Mouse (Mus musculus): ENCODE results near the gene Slc41a3. TPM values are rescaled to one million over a fixed set of nuclear protein-coding genes. Genes with fewer than 3 reads are reported as not detected.
A peak's percentile ranks its signal among the peaks of the same experiment; 100 is the strongest.

Slc41a3 gene
- polyA plus RNA-seq, 1 experiment: 7.0 TPM

DNA sequence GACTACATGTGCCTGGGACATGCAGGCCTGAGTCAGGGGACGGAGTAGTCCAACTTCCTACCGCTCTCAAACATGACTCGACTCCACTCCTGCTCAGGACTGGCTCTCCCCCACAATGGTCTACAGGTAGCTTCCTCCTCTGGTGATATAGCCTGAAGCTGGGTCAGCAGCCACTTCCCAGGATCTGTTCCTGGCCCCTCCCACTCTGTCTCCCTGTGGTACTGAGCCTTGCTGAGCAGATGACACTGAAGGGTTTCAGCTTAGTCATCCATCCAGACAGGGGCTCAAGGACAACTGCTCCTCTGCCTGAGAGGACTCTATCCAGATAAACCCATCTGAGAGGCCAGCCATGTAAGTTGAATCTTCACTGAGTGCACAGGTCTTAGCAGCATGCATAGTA, 37.0 kb upstream of the Slc41a3 start:
- TF ChIP-seq POLR2A (IDR thresholded peaks at IDR 0.05; ENCODE audit: low read depth, low read length) (no peak), CTCF (IDR thresholded peaks at IDR 0.05; ENCODE audit: borderline replicate concordance, insufficient read depth, low read length) (no peak)
- H3K4me1 ChIP-seq (ENCODE audit: control insufficient read depth, insufficient read depth, low read length): peaks cover 16% of the 10 kb centered on the region
- no peak overlapping the region for H3K27ac ChIP-seq (ENCODE audit: insufficient read depth, low read length)

DNA sequence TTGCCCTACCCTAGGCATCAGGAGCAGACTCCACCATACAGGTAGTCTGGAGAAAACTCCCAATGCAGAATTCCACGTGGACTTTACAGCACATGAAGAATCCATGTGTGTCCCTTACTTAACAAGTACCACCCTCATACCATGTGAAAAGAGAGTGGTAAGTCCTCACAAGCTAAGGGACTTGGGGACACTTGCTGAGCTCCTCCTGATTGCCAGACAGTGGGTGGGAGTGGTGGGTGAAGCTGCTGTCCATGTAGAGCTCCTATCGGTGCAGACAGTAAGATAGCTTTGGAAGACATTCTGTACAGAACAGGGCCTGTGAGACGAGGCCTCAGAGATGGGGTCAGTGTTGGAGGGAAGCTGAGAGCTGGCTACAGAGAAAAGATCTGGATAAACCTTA, 36.6 kb upstream of the Slc41a3 start:
- TF ChIP-seq POLR2A (IDR thresholded peaks at IDR 0.05; ENCODE audit: low read depth, low read length): no peak
- no peak for TF ChIP-seq CTCF (IDR thresholded peaks at IDR 0.05; ENCODE audit: borderline replicate concordance, insufficient read depth, low read length)
- no peak overlapping the region for H3K27ac ChIP-seq (ENCODE audit: insufficient read depth, low read length)
- no peak overlapping the region for H3K4me3 ChIP-seq (ENCODE audit: insufficient read depth, low read length)
- peaks cover 16% of the 10 kb centered on the region for H3K4me1 ChIP-seq (ENCODE audit: control insufficient read depth, insufficient read depth, low read length)

More for the DNA sequence above, 37.0 kb upstream of the Slc41a3 start:
- H3K4me3 ChIP-seq (ENCODE audit: insufficient read depth, low read length): no peak overlapping the region

DNA sequence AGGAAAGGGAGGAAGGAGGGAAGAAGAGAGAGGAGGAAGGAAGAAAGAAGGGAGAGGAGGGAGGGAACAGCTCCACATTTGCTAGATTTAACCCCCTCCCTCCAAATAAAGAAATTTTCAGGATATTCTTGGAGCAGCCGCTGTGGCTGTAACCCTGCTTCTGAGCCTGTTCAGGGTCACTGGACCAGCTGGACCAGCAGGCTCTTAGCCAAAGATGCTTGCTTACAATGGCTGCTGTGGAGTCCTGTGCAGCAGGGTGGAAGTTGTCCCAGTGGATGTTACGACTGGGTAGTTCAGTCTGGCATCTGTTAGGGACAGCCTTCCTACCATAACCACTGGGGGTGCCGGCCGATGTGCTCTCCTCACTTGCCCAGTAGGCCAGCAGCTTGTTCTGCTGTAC, 35.8 kb upstream of the Slc41a3 start:
- Histone ChIP-seq H3K4me1 (ENCODE audit: control insufficient read depth, insufficient read depth, low read length) (peaks cover 16% of the 10 kb centered on the region), H3K4me3 (ENCODE audit: insufficient read depth, low read length) (no peak overlapping the region)
- no peak for TF ChIP-seq POLR2A (IDR thresholded peaks at IDR 0.05; ENCODE audit: low read depth, low read length)
- TF ChIP-seq CTCF (IDR thresholded peaks at IDR 0.05; ENCODE audit: borderline replicate concordance, insufficient read depth, low read length): no peak

DNA sequence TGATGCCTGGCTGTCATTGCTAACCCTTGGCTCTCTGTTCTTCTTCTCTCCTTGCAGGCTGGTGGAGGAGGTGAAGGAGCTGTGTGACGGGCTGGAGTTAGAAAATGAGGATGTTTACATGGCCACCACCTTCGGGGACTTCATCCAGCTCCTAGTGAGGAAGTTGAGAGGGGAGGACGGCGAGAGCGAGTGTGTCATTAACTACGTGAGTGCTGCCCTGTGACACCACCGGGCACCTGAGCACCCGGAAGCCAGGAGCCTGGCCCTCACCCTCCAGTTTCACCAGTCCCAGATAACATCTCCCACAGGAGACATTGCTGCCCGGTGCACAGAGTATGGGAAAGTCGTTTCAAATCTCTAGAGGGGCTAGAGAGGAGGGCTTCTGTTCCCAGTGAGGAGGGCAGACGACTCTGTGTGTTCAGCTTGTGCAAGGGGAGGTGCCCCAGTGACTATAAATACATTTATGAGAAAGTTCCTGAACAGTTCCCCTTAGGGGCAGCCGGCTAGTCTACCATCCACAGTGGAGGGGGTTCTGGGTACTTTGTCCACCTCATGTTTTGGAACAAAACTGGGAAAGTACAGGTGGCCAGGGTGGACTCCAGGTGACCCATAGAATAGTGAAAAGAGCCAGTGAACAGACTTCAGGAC, 34.7 kb upstream of the Slc41a3 start:
- no peak overlapping the region for H3K27ac ChIP-seq (ENCODE audit: insufficient read depth, low read length)
- TF ChIP-seq CTCF (IDR thresholded peaks at IDR 0.05; ENCODE audit: borderline replicate concordance, insufficient read depth, low read length) (no peak), POLR2A (IDR thresholded peaks at IDR 0.05; ENCODE audit: low read depth, low read length) (no peak)
- H3K4me3 ChIP-seq (ENCODE audit: insufficient read depth, low read length): no peak overlapping the region
- H3K4me1 ChIP-seq (ENCODE audit: control insufficient read depth, insufficient read depth, low read length): peaks cover 15% of the 10 kb centered on the region

More for the DNA sequence above, 35.8 kb upstream of the Slc41a3 start:
- H3K27ac ChIP-seq (ENCODE audit: insufficient read depth, low read length): no peak overlapping the region

DNA sequence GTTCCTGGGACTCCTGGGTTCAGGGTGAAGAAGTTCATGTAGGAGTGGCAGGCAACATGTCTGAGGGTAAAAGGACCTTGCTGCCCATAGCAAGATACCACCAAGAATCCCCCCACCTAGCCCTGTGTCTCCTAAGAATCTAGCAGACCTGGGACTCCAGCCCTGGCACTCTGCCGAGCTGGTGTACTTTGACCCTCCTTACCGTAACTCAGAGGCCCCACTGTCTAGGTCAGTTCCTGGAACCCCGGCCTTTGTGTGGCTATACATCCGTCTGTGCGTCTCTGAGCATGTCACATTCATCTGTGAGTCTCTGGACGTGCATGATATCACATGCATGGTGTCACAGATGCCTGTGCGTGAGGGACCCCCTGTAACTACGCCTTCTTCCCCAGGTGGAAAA, 34.1 kb upstream of the Slc41a3 start:
- no peak overlapping the region for H3K4me3 ChIP-seq (ENCODE audit: insufficient read depth, low read length)
- H3K27ac ChIP-seq (ENCODE audit: insufficient read depth, low read length): no peak overlapping the region
- no peak for TF ChIP-seq CTCF (IDR thresholded peaks at IDR 0.05; ENCODE audit: borderline replicate concordance, insufficient read depth, low read length)
- no peak for TF ChIP-seq POLR2A (IDR thresholded peaks at IDR 0.05; ENCODE audit: low read depth, low read length)
- peaks cover 10% of the 10 kb centered on the region for H3K4me1 ChIP-seq (ENCODE audit: control insufficient read depth, insufficient read depth, low read length)

DNA sequence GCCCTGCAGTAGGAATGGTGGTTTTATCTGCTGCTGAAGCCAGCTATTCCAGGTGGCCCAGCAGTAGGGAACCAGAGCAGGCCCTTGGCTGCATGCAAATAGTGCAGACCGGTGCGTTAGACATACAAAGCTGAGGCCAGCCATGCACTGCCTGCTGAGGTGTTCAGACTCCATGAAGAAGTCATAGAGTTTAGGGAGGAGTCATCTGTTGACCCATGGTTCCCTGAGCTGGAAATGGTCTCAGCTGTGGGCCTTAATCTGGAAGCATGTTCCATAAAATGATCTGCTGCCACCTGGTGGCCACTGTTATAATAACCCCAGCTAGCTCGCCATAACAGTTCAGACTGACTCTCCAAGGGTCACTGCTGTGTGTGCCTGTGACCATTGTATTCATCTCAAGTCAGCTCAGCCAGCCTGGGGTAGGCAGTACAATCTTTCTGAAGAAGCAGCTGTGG, 29.2 kb upstream of the Slc41a3 start:
- H3K4me1 ChIP-seq (ENCODE audit: control insufficient read depth, insufficient read depth, low read length): no peaks in the 10 kb centered on the region
- TF ChIP-seq POLR2A (IDR thresholded peaks at IDR 0.05; ENCODE audit: low read depth, low read length): no peak
- TF ChIP-seq CTCF (IDR thresholded peaks at IDR 0.05; ENCODE audit: borderline replicate concordance, insufficient read depth, low read length): no peak
- H3K27ac ChIP-seq (ENCODE audit: insufficient read depth, low read length): no peak overlapping the region
- H3K4me3 ChIP-seq (ENCODE audit: insufficient read depth, low read length): no peak overlapping the region

DNA sequence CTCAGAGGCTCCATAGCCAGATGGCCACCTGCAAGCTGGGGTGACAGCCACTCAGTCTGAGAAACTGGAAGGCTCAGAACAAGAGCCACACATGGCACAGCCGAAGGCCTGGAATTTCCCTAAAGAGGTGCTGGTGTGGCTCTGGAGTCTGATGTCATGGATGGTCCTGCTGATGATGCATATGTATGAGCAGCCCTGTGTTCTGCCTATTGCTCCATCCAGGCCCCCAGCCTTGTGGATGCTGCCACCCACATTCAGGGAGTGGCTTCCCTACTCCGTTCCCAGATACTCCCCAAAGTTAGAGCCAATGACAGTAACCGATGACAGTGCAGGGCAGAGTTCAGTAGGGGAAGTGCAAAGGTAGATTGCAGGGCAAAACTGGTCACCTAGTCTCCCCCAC, 26.4 kb upstream of the Slc41a3 start:
- Histone ChIP-seq H3K4me1 (ENCODE audit: control insufficient read depth, insufficient read depth, low read length) (no peaks in the 10 kb centered on the region), H3K4me3 (ENCODE audit: insufficient read depth, low read length) (no peak overlapping the region), H3K27ac (ENCODE audit: insufficient read depth, low read length) (no peak overlapping the region)
- TF ChIP-seq POLR2A (IDR thresholded peaks at IDR 0.05; ENCODE audit: low read depth, low read length) (no peak), CTCF (IDR thresholded peaks at IDR 0.05; ENCODE audit: borderline replicate concordance, insufficient read depth, low read length) (no peak)

DNA sequence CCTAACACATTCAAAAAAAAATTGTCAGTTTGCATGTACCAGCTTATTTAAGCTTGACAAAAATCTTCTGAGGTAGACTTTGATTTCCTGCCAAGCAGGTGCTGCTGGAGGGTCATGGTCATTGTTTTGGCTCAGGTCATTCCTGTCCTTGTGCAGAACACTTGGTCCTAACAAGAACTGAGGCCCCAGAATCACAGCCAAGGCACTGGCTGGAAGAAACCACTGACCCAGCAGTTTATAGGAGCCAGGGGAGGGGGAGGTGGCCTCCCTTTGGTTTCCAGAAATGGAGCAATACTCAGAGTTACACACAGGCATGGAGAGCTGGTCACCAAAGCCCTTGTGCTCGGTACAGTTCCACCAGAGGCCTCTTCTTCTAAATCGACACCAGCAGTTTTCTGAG, 22.2 kb upstream of the Slc41a3 start:
- TF ChIP-seq POLR2A (IDR thresholded peaks at IDR 0.05; ENCODE audit: low read depth, low read length): no peak
- no peak for TF ChIP-seq CTCF (IDR thresholded peaks at IDR 0.05; ENCODE audit: borderline replicate concordance, insufficient read depth, low read length)
- Histone ChIP-seq H3K4me3 (ENCODE audit: insufficient read depth, low read length) (no peak overlapping the region), H3K27ac (ENCODE audit: insufficient read depth, low read length) (no peak overlapping the region), H3K4me1 (ENCODE audit: control insufficient read depth, insufficient read depth, low read length) (no peaks in the 10 kb centered on the region)

DNA sequence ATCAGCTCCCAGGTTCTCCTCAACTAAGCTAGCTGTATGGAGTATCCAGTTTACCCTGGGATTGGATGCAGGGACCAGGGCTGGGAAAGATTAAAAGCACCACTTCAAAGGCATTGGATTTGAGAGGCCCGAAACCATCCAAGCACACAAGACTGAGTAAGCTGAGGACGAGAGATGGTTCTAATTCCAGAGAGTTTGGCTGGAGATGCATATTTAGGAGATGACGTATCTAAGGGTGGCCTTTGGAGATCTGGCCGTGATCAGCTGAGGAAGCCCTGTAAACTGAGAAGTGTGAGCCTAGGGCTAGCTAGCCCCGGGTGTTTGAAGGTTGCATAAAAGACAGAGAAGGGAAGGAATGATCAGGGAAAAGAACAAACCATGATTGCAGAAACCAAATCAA, 16.4 kb upstream of the Slc41a3 start:
- Histone ChIP-seq H3K4me3 (ENCODE audit: insufficient read depth, low read length) (no peak overlapping the region), H3K4me1 (ENCODE audit: control insufficient read depth, insufficient read depth, low read length) (peaks cover 12% of the 10 kb centered on the region), H3K27ac (ENCODE audit: insufficient read depth, low read length) (peak overlapping the region; percentile 74)
- TF ChIP-seq POLR2A (IDR thresholded peaks at IDR 0.05; ENCODE audit: low read depth, low read length) (no peak), CTCF (IDR thresholded peaks at IDR 0.05; ENCODE audit: borderline replicate concordance, insufficient read depth, low read length) (no peak)

DNA sequence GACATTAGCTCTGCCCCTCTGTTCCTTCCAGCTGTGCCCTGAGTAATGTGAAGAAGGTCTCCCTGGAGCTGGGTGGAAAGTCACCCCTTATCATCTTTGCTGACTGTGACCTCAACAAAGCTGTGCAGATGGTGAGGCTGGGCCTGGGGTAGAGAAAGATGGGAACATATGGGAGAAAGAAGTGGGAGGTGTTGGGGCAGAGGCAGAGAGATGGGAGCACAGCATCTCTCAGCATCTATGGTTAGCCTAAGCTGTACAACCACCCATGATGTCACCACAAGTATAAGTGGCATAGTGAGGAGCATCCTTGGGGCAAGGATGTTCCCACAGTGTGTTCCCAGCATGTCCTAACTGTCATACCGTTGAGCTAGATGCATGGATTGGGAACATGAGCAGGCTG, 13.8 kb upstream of the Slc41a3 start:
- H3K27ac ChIP-seq (ENCODE audit: insufficient read depth, low read length): no peak overlapping the region
- peaks cover 12% of the 10 kb centered on the region for H3K4me1 ChIP-seq (ENCODE audit: control insufficient read depth, insufficient read depth, low read length)
- TF ChIP-seq CTCF (IDR thresholded peaks at IDR 0.05; ENCODE audit: borderline replicate concordance, insufficient read depth, low read length) (no peak), POLR2A (IDR thresholded peaks at IDR 0.05; ENCODE audit: low read depth, low read length) (no peak)
- no peak overlapping the region for H3K4me3 ChIP-seq (ENCODE audit: insufficient read depth, low read length)

All from embryonic fibroblast, embryonic 13.5 days (primary cell).